ENCODE assay signal across 12 mouse cellular contexts in genomic region chr2:135880269-135880760, GRCm38 (mm10).
A peak's percentile ranks its signal among the peaks of the same experiment; 100 is the strongest.
DNase-seq lines count a peak whose midpoint lies in the region; ATAC-seq and TF ChIP-seq lines count a peak whose summit lies in the region.
"Had no signal": no experiment of that assay in that cellular context is flagged by ENCODE, and none has a peak within 500 bp of the region (broad histone marks: within the 10 kb centered on the region; RNA-seq: fewer than 3 reads in every experiment).

No protein-coding gene starts in this region.

- H3K9me3 ChIP-seq in heart, embryonic 10.5 days = no peaks in the 10 kb centered on the region
- H3K9me3 ChIP-seq in embryonic facial prominence, embryonic 15.5 days (replicated peaks) = no peaks in the 10 kb centered on the region
- no peaks in the 10 kb centered on the region for H3K9me3 ChIP-seq in liver, postnatal 0 days (ENCODE audit: low read length)
- H3K9me3 ChIP-seq: hindbrain, embryonic 13.5 days had no signal

- DNase-seq in heart, embryonic 10.5 days (ENCODE audit: low spot score) = no peak
- DNase-seq in heart, postnatal 25 days (ENCODE audit: low spot score) = no peak
- DNase-seq in kidney, postnatal 4 days = peak; percentile 6 to 26
- no peak for DNase-seq in kidney, postnatal 36 days
- no peak for DNase-seq in liver, postnatal 0 days
- DNase-seq in cerebellum, adult 9-10 months = no peak
- no peak for DNase-seq in layer of hippocampus, adult 8-10 months (ENCODE audit: low spot score in 2 of 2)
- DNase-seq: cerebellum, postnatal 14 days; right cerebral cortex, postnatal 4 days; thymus, adult 2 months had no signal

- no peak overlapping the region for H3K4me2 ChIP-seq in embryonic facial prominence, embryonic 15.5 days (replicated peaks)
- no peak overlapping the region for H3K4me2 ChIP-seq in liver, postnatal 0 days (ENCODE audit: low read depth, low read length)
- H3K4me2 ChIP-seq: hindbrain, embryonic 13.5 days had no signal

- peaks cover 14% of the 10 kb centered on the region for H3K4me1 ChIP-seq in heart, embryonic 10.5 days
- H3K4me1 ChIP-seq in embryonic facial prominence, embryonic 15.5 days = 0 out of 2 replicates have a peak, but pooled peaks cover 4% of the 10 kb centered on the region
- H3K4me1 ChIP-seq in liver, postnatal 0 days (ENCODE audit: insufficient read depth) = peaks cover 5% of the 10 kb centered on the region; the same call in 1 of the 2 replicates

- H3K9ac ChIP-seq in embryonic facial prominence, embryonic 15.5 days = no peak overlapping the region
- no peak overlapping the region for H3K9ac ChIP-seq in liver, postnatal 0 days (replicated peaks)
- H3K9ac ChIP-seq: hindbrain, embryonic 13.5 days had no signal

- intact Hi-C loops in heart, postnatal 25 days (cut with DNase I) = no loop called here

- no peak overlapping the region for H3K4me3 ChIP-seq in heart, embryonic 10.5 days
- H3K4me3 ChIP-seq in embryonic facial prominence, embryonic 15.5 days (replicated peaks) = no peak overlapping the region
- no peak overlapping the region for H3K4me3 ChIP-seq in liver, postnatal 0 days (ENCODE audit: low read depth, low read length)
- H3K4me3 ChIP-seq: hindbrain, embryonic 13.5 days had no signal

- ATAC-seq in embryonic facial prominence, embryonic 15.5 days (ENCODE audit: insufficient number of reproducible peaks, low FRiP score, low TSS enrichment, low read depth) = peak; percentile 47; the same call in 1 of the 2 replicates
- no peak; the same call in 1 of the 2 replicates for ATAC-seq in liver, postnatal 0 days

- TF ChIP-seq EP300 in liver, postnatal 0 days (IDR thresholded peaks at IDR 0.05; ENCODE audit: low read depth) = peak; percentile 56; the same call in 1 of the 2 replicates

- no peaks in the 10 kb centered on the region for H3K27me3 ChIP-seq in heart, embryonic 10.5 days (ENCODE audit: insufficient read depth, poor library complexity, severe bottlenecking)
- no peaks in the 10 kb centered on the region for H3K27me3 ChIP-seq in embryonic facial prominence, embryonic 15.5 days
- H3K27me3 ChIP-seq in liver, postnatal 0 days (ENCODE audit: insufficient read depth, low read length) = no peaks in the 10 kb centered on the region
- H3K27me3 ChIP-seq: hindbrain, embryonic 13.5 days had no signal

- H3K27ac ChIP-seq in heart, embryonic 10.5 days = peak overlapping the region; percentile 56; the same call in 1 of the 2 replicates
- peak overlapping the region; percentile 76 for H3K27ac ChIP-seq in embryonic facial prominence, embryonic 15.5 days (replicated peaks)
- H3K27ac ChIP-seq in liver, postnatal 0 days (ENCODE audit: low read depth) = no peak overlapping the region; the same call in 1 of the 2 replicates
- H3K27ac ChIP-seq: hindbrain, embryonic 13.5 days had no signal

- 41% methylated on average over 6 of the region's 6 CpGs for WGBS in heart, embryonic 10.5 days
- WGBS in embryonic facial prominence, embryonic 15.5 days = 22% methylated on average over 6 of the region's 6 CpGs
- 47% methylated on average over 6 of the region's 6 CpGs for WGBS in liver, postnatal 0 days (ENCODE audit: insufficient replicate concordance)

- TF ChIP-seq CTCF in liver, postnatal 0 days (IDR thresholded peaks at IDR 0.05; ENCODE audit: low read depth) = no peak

- H3K36me3 ChIP-seq in heart, embryonic 10.5 days = no peaks in the 10 kb centered on the region
- H3K36me3 ChIP-seq in embryonic facial prominence, embryonic 15.5 days = no peaks in the 10 kb centered on the region
- no peaks in the 10 kb centered on the region for H3K36me3 ChIP-seq in liver, postnatal 0 days (replicated peaks; ENCODE audit: insufficient read depth, low read length)
- H3K36me3 ChIP-seq: hindbrain, embryonic 13.5 days had no signal

Comparison
In these comparisons a context has a peak if more than half of its experiments do, and no peak if none do; other contexts are left out.
1. DNase-seq: peak in kidney, postnatal 4 days (2 of 2); none in heart, embryonic 10.5 days (single experiment), heart, postnatal 25 days (single experiment), kidney, postnatal 36 days (0 of 2), liver, postnatal 0 days (single experiment), cerebellum, adult 9-10 months (single experiment) and layer of hippocampus, adult 8-10 months (0 of 2).